Mouse (Mus musculus): ENCODE measurements around the gene Mttp. TPM values are rescaled to one million over a fixed set of nuclear protein-coding genes. Genes with fewer than 3 reads are reported as not detected.

Gene Mttp
- polyA plus RNA-seq, 1 experiment from 2014 or later = 8.7 TPM

DNA sequence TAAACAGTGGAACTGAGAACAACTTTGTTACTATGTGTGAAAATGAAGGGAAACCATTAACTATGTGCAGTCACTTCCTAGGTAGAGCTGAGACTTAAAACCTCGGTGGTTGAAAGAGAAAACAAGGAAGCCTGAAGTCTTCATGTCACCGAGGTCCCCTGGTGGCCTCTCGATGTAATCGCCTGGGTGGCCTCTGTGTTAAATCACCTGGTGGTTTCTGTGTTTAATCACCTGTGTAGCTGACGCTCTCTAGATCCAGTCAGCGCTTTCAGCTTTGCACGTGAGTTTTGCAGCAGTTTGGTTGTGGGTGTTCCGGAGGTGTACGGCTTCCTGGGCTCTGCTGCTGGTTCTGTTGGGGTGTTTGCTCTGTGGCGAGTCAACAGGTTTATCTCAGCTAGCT is 28.5 kb upstream of the Mttp start:
- Histone ChIP-seq H3K4me3 (ENCODE audit: low read depth, low read length) (no peak overlapping the region), H3K9ac (ENCODE audit: low read depth, low read length) (no peak overlapping the region), H3K27me3 (ENCODE audit: control insufficient read depth, insufficient read depth, low read length) (no peaks in the 10 kb centered on the region), H3K27ac (ENCODE audit: low read depth, low read length) (no peak overlapping the region), H3K4me2 (no peak overlapping the region), H3K36me3 (ENCODE audit: control insufficient read depth, insufficient read depth, low read length) (no peaks in the 10 kb centered on the region), H3K9me3 (replicated peaks; ENCODE audit: control insufficient read depth, low read length) (no peaks in the 10 kb centered on the region), H3K4me1 (ENCODE audit: control insufficient read depth, insufficient read depth, low read length) (no peaks in the 10 kb centered on the region)
- 72% methylated on average over 10 of the region's 10 CpGs for WGBS (ENCODE audit: insufficient replicate concordance)
- ATAC-seq (replicated peaks; ENCODE audit: insufficient number of reproducible peaks, low FRiP score, low TSS enrichment) = no peak

DNA sequence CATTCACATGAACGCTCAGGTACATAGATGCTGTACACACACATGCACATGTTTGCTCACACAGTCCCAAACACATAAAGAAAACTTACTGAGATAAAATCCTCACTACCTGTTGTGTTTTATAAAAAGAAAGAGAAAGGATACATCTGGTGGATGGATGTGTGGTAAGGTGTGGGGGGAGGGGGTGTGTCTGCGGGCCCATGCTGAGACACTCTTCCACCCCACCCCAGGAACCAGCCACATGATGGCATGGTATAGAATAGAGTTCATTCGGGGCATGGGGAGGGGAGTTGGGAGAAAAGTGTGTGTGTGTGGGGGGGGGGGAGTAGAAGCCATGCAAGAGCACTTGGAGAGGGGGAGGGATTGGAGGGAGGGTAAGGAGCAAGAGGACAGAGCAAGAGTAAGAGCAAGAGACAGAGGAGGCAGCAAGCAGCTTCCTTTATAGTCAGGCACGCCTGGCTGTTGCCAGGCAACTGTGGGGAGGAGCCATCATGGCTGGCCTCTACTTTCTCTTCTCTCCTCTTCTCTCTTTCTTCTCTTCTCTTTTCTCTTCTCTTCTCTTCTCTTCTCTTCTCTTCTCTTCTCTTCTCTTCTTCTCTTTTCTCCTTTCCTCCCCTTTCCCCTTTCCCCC is 17.9 kb upstream of the Mttp start:
- H3K4me3 ChIP-seq (ENCODE audit: low read depth, low read length) = no peak overlapping the region
- H3K4me1 ChIP-seq (ENCODE audit: control insufficient read depth, insufficient read depth, low read length) = no peaks in the 10 kb centered on the region
- WGBS (ENCODE audit: insufficient replicate concordance) = 59% methylated on average over 4 of the region's 4 CpGs

DNA sequence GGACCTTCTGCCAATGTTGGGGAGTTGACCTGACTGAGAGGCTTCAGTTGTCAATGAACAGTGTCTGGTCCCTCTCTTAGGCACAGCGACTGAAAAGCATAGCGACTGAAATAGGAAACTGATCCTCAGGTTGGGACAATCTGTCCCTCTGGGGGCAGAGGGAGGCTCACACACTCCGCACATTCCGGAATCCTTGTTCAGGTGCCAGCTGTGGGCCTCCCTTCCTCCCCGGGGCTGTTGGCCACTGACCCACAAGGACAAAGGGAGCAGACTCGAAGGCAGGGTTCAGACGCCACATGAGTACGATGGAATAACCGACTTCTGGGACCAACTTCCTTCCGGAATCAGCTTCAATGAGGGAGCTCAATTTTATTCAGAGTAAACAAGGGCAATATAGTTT is 16.9 kb upstream of the Mttp start:
- no peaks in the 10 kb centered on the region for H3K4me1 ChIP-seq (ENCODE audit: control insufficient read depth, insufficient read depth, low read length)
- H3K9me3 ChIP-seq (replicated peaks; ENCODE audit: control insufficient read depth, low read length) = no peaks in the 10 kb centered on the region
- ATAC-seq (replicated peaks; ENCODE audit: insufficient number of reproducible peaks, low FRiP score, low TSS enrichment) = no peak
- 83% methylated on average over 10 of the region's 10 CpGs for WGBS (ENCODE audit: insufficient replicate concordance)
- H3K4me3 ChIP-seq (ENCODE audit: low read depth, low read length) = no peak overlapping the region
- H3K36me3 ChIP-seq (ENCODE audit: control insufficient read depth, insufficient read depth, low read length) = no peaks in the 10 kb centered on the region
- no peak overlapping the region for H3K9ac ChIP-seq (ENCODE audit: low read depth, low read length)
- no peak overlapping the region for H3K27ac ChIP-seq (ENCODE audit: low read depth, low read length)
- H3K4me2 ChIP-seq = no peak overlapping the region
- no peaks in the 10 kb centered on the region for H3K27me3 ChIP-seq (ENCODE audit: control insufficient read depth, insufficient read depth, low read length)

More for the DNA sequence above, 17.9 kb upstream of the Mttp start:
- Histone ChIP-seq H3K9ac (ENCODE audit: low read depth, low read length) (no peak overlapping the region), H3K27ac (ENCODE audit: low read depth, low read length) (no peak overlapping the region), H3K9me3 (replicated peaks; ENCODE audit: control insufficient read depth, low read length) (no peaks in the 10 kb centered on the region), H3K27me3 (ENCODE audit: control insufficient read depth, insufficient read depth, low read length) (no peaks in the 10 kb centered on the region), H3K36me3 (ENCODE audit: control insufficient read depth, insufficient read depth, low read length) (no peaks in the 10 kb centered on the region), H3K4me2 (no peak overlapping the region)
- no peak for ATAC-seq (replicated peaks; ENCODE audit: insufficient number of reproducible peaks, low FRiP score, low TSS enrichment)

DNA sequence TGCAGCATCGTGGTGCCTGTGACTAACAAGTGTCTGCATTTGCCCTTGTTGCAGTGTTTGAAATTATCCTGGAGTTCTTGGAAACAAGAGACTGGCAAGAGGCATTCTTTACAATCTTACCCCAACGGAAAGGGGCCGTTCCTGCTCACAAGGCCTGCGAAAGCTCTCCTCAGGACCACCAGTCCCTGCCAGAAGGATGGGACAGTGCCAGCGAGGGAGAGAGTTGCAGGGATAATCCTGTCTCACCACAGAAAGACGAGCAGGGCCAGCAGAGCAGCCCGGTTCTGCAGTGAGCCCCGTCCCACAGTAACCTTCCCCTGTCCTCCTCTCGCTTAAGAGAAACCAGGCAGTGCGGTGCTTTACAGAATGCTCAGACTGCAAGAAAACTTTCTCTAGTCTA is 11.9 kb upstream of the Mttp start:
- Histone ChIP-seq H3K27me3 (ENCODE audit: control insufficient read depth, insufficient read depth, low read length) (no peaks in the 10 kb centered on the region), H3K4me3 (ENCODE audit: low read depth, low read length) (no peak overlapping the region), H3K9me3 (replicated peaks; ENCODE audit: control insufficient read depth, low read length) (no peaks in the 10 kb centered on the region), H3K4me1 (ENCODE audit: control insufficient read depth, insufficient read depth, low read length) (no peaks in the 10 kb centered on the region), H3K4me2 (no peak overlapping the region), H3K9ac (ENCODE audit: low read depth, low read length) (no peak overlapping the region), H3K36me3 (ENCODE audit: control insufficient read depth, insufficient read depth, low read length) (0 out of 2 replicates have a peak, but pooled peaks cover 9% of the 10 kb centered on the region), H3K27ac (ENCODE audit: low read depth, low read length) (no peak overlapping the region)
- no peak for ATAC-seq (replicated peaks; ENCODE audit: insufficient number of reproducible peaks, low FRiP score, low TSS enrichment)
- 75% methylated on average over 10 of the region's 10 CpGs for WGBS (ENCODE audit: insufficient replicate concordance)

DNA sequence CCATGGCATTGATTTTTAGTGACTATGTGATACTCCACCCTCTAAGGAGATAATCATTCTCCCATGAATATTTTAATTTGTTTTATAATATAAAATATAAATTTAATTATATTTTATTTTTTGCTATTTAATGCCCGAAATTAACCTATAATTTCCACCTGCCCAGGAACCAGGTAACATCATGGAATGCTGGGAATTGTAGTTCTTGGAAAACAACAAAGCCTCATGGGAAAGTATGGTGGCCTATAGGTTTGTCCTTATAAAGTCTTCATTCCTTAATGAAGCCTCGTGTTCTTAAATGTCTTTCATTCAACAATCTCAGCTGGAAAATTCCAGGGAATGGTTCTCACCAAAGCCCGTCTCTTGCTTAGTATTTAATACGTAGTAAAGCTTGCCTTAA is 10.3 kb upstream of the Mttp start:
- Histone ChIP-seq H3K27ac (ENCODE audit: low read depth, low read length) (no peak overlapping the region), H3K9ac (ENCODE audit: low read depth, low read length) (no peak overlapping the region), H3K27me3 (ENCODE audit: control insufficient read depth, insufficient read depth, low read length) (no peaks in the 10 kb centered on the region), H3K4me3 (ENCODE audit: low read depth, low read length) (no peak overlapping the region), H3K4me2 (no peak overlapping the region), H3K4me1 (ENCODE audit: control insufficient read depth, insufficient read depth, low read length) (no peaks in the 10 kb centered on the region), H3K9me3 (replicated peaks; ENCODE audit: control insufficient read depth, low read length) (no peaks in the 10 kb centered on the region), H3K36me3 (ENCODE audit: control insufficient read depth, insufficient read depth, low read length) (peaks cover 12% of the 10 kb centered on the region; the same call in 1 of the 2 replicates)
- 81% methylated on average over 4 of the region's 4 CpGs for WGBS (ENCODE audit: insufficient replicate concordance)
- no peak for ATAC-seq (replicated peaks; ENCODE audit: insufficient number of reproducible peaks, low FRiP score, low TSS enrichment)

DNA sequence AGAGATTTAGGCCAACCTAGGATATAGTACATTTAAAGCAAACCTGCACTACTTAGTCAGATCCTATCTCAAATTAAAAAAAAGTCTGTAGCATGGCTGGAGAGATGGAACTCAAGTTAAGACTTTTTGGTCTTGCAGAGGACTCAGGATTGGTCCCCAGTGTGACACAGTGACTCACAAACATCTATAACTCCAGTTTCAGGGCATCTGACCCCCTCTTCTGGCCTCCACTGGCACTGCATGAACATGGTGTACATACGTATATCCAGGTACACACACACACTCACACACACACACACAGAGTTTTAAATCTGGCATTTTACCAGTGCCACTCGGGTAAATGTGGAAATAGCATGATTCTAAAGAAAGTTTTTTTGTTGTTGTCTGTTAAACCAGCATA is 4.0 kb upstream of the Mttp start:
- Histone ChIP-seq H3K27ac (ENCODE audit: low read depth, low read length) (no peak overlapping the region), H3K9me3 (replicated peaks; ENCODE audit: control insufficient read depth, low read length) (no peaks in the 10 kb centered on the region), H3K4me1 (ENCODE audit: control insufficient read depth, insufficient read depth, low read length) (no peaks in the 10 kb centered on the region), H3K9ac (ENCODE audit: low read depth, low read length) (no peak overlapping the region), H3K4me2 (no peak overlapping the region), H3K36me3 (ENCODE audit: control insufficient read depth, insufficient read depth, low read length) (peaks cover 15% of the 10 kb centered on the region), H3K4me3 (ENCODE audit: low read depth, low read length) (no peak overlapping the region), H3K27me3 (ENCODE audit: control insufficient read depth, insufficient read depth, low read length) (no peaks in the 10 kb centered on the region)
- 88% methylated on average over 2 of the region's 2 CpGs for WGBS (ENCODE audit: insufficient replicate concordance)
- no peak for ATAC-seq (replicated peaks; ENCODE audit: insufficient number of reproducible peaks, low FRiP score, low TSS enrichment)

DNA sequence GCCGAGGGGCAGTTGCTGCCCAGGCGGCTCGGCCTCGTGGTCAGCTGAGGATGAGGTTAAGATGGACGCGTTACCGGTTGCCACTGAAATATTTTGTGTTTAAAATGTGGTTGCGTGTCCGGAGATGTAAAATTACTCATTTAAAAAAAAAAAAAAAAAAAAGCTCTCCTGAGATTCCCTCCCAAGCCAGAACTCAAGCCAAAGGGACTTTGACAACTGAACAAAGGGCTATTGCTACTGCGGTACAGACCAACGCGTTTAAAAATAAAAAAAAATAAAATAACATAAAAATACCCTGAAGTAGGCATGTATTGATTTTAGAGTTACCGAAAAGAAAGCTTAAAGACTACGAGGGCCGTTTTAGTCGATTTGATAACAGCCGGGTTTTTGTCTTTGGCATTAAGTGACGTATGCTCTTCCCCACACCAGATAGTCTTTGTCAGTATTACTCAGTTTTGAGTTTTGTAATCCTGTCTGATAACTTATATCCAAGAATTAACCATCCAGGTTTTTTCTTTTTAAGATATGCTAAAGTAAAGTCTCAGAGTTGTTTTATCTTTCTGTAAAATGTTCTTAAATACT is 617 bp downstream of the Mttp start:
- no peaks in the 10 kb centered on the region for H3K4me1 ChIP-seq (ENCODE audit: control insufficient read depth, insufficient read depth, low read length)
- under 1% methylated on average over 18 of the region's 18 CpGs for WGBS (ENCODE audit: insufficient replicate concordance)
- H3K36me3 ChIP-seq (ENCODE audit: control insufficient read depth, insufficient read depth, low read length) = peaks cover 3% of the 10 kb centered on the region; the same call in 1 of the 2 replicates
- H3K4me2 ChIP-seq = peak overlapping the region; percentile 83
- peak overlapping the region; percentile 100 for H3K27ac ChIP-seq (ENCODE audit: low read depth, low read length)
- H3K27me3 ChIP-seq (ENCODE audit: control insufficient read depth, insufficient read depth, low read length) = no peaks in the 10 kb centered on the region
- no peaks in the 10 kb centered on the region for H3K9me3 ChIP-seq (replicated peaks; ENCODE audit: control insufficient read depth, low read length)
- peak overlapping the region; percentile 74 for H3K4me3 ChIP-seq (ENCODE audit: low read depth, low read length)
- no peak for ATAC-seq (replicated peaks; ENCODE audit: insufficient number of reproducible peaks, low FRiP score, low TSS enrichment)
- H3K9ac ChIP-seq (ENCODE audit: low read depth, low read length) = peak overlapping the region; percentile 93

DNA sequence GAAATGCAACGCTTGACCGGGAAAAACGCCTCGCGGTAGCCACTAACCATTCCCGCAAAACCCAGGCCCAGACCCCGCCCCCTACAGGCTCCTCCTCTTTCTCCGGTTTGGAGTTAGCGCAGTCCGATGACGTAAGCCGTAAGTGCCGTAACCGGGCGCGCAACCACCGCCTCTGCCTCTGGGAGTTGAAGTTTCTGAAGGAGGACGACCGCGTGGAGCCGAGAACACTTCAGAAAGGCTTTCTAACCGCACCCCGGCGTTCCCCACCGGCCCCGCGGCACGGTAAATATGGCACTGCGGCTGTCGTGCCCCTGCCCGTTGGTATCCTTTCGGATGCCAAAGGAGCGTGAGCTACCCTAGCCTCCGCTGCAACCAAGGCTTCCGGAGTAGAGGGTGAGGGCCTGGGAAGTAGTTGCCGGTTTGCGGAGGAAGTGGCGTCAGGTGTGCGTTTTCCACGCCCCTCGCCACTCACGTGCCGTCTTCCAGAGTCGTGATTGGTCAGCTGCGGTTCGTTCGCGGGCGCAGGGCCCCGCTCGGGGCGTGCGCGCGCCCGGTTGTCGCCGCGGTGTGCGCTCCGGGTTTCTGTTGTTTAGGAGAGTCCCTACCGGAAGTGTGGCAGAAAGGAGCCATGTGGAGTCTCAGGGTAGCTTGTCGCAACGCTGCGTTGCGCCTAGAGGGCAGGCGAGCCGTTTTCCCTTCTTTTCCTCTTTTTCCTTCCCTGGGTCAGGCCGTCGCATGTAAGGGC is 1.3 kb downstream of the Mttp start, which contains the start of gene Trmt10a:
Gene Trmt10a (plus strand): TSS at position 134 of the 745 bp plus-strand sequence.
- H3K36me3 ChIP-seq (ENCODE audit: control insufficient read depth, insufficient read depth, low read length) = no peaks in the 10 kb centered on the region
- H3K27ac ChIP-seq (ENCODE audit: low read depth, low read length) = peak within 1 kb of the TSS; percentile 100
- H3K4me2 ChIP-seq = peak within 1 kb of the TSS; percentile 83
- no peaks in the 10 kb centered on the region for H3K27me3 ChIP-seq (ENCODE audit: control insufficient read depth, insufficient read depth, low read length)
- peak; percentile 98 for ATAC-seq (replicated peaks; ENCODE audit: insufficient number of reproducible peaks, low FRiP score, low TSS enrichment)
- peak within 1 kb of the TSS; percentile 93 for H3K9ac ChIP-seq (ENCODE audit: low read depth, low read length)
- under 1% methylated on average over 70 of the region's 70 CpGs for WGBS (ENCODE audit: insufficient replicate concordance)
- H3K4me3 ChIP-seq (ENCODE audit: low read depth, low read length) = peak within 1 kb of the TSS; percentile 74
- no peaks in the 10 kb centered on the region for H3K9me3 ChIP-seq (replicated peaks; ENCODE audit: control insufficient read depth, low read length)
- no peaks in the 10 kb centered on the region for H3K4me1 ChIP-seq (ENCODE audit: control insufficient read depth, insufficient read depth, low read length)
